10 mouse cellular contexts compared by ENCODE assay signal in genomic region chr11:76291960-76292359, GRCm38 (mm10). TPM values are rescaled to one million over a fixed set of nuclear protein-coding genes. Genes with fewer than 3 reads are reported as not detected.
A peak's percentile ranks its signal among the peaks of the same experiment; 100 is the strongest.
DNase-seq lines count a peak whose midpoint lies in the region; ATAC-seq lines count a peak whose summit lies in the region.
"Had no signal": no experiment of that assay in that cellular context is flagged by ENCODE, and none has a peak within 500 bp of the region (broad histone marks: within the 10 kb centered on the region; RNA-seq: fewer than 3 reads in every experiment).

No protein-coding gene starts in this region.

- H3K36me3 ChIP-seq in heart, embryonic 10.5 days = peaks cover 4% of the 10 kb centered on the region; the same call in 1 of the 2 replicates
- no peaks in the 10 kb centered on the region for H3K36me3 ChIP-seq in hindbrain, embryonic 15.5 days
- no peaks in the 10 kb centered on the region for H3K36me3 ChIP-seq in stomach, embryonic 14.5 days (ENCODE audit: control insufficient read depth, insufficient read depth, low read length)

- H3K27me3 ChIP-seq in heart, embryonic 10.5 days (ENCODE audit: insufficient read depth, poor library complexity, severe bottlenecking) = no peaks in the 10 kb centered on the region
- no peaks in the 10 kb centered on the region for H3K27me3 ChIP-seq in hindbrain, embryonic 15.5 days
- H3K27me3 ChIP-seq in stomach, embryonic 14.5 days (ENCODE audit: control insufficient read depth, insufficient read depth, low read length) = no peaks in the 10 kb centered on the region

- no peak for ATAC-seq in hindbrain, embryonic 15.5 days (ENCODE audit: low FRiP score, low read depth)
- ATAC-seq in stomach, embryonic 14.5 days (ENCODE audit: insufficient number of reproducible peaks, insufficient read depth, low FRiP score, low read depth) = no peak

- peak overlapping the region; percentile 77 for H3K27ac ChIP-seq in heart, embryonic 10.5 days
- peak overlapping the region; percentile 35; the same call in 1 of the 2 replicates for H3K27ac ChIP-seq in hindbrain, embryonic 15.5 days (replicated peaks)
- peak overlapping the region; percentile 74; the same call in 1 of the 2 replicates for H3K27ac ChIP-seq in stomach, embryonic 14.5 days (ENCODE audit: low read length)
- H3K27ac ChIP-seq: liver, embryonic 14.5 days had no signal

- H3K9ac ChIP-seq in hindbrain, embryonic 15.5 days = no peak overlapping the region
- no peak overlapping the region for H3K9ac ChIP-seq in stomach, embryonic 14.5 days (replicated peaks; ENCODE audit: low read depth, low read length)
- H3K9ac ChIP-seq: liver, embryonic 14.5 days had no signal

- WGBS in heart, embryonic 10.5 days = 34% methylated on average over 4 of the region's 4 CpGs
- 86% methylated on average over 4 of the region's 4 CpGs for WGBS in hindbrain, embryonic 15.5 days
- 72% methylated on average over 4 of the region's 4 CpGs for WGBS in stomach, embryonic 14.5 days

- no peak overlapping the region for H3K4me2 ChIP-seq in hindbrain, embryonic 15.5 days
- H3K4me2 ChIP-seq in stomach, embryonic 14.5 days (replicated peaks; ENCODE audit: low read depth, low read length) = no peak overlapping the region

- H3K9me3 ChIP-seq in heart, embryonic 10.5 days = no peaks in the 10 kb centered on the region
- H3K9me3 ChIP-seq in hindbrain, embryonic 15.5 days = no peaks in the 10 kb centered on the region
- H3K9me3 ChIP-seq in stomach, embryonic 14.5 days (ENCODE audit: control insufficient read depth, low read depth, low read length) = no peaks in the 10 kb centered on the region

- peaks cover 73% of the 10 kb centered on the region for H3K4me1 ChIP-seq in heart, embryonic 10.5 days
- H3K4me1 ChIP-seq in hindbrain, embryonic 15.5 days (replicated peaks) = peaks cover 80% of the 10 kb centered on the region
- H3K4me1 ChIP-seq in stomach, embryonic 14.5 days (ENCODE audit: control insufficient read depth, insufficient read depth, low read length) = peaks cover 35% of the 10 kb centered on the region; the same call in 1 of the 2 replicates

- no peak overlapping the region for H3K4me3 ChIP-seq in heart, embryonic 10.5 days
- H3K4me3 ChIP-seq in hindbrain, embryonic 15.5 days = no peak overlapping the region
- no peak overlapping the region for H3K4me3 ChIP-seq in stomach, embryonic 14.5 days (ENCODE audit: low read depth, low read length)

- intact Hi-C loops in heart, postnatal 25 days (cut with DNase I) = no loop called here

- DNase-seq in heart, embryonic 10.5 days (ENCODE audit: low spot score) = no peak
- no peak for DNase-seq in heart, postnatal 25 days (ENCODE audit: low spot score)
- DNase-seq in lung, postnatal 10 days = peak; percentile 17
- no peak for DNase-seq in lung, postnatal 14 days
- DNase-seq in urinary bladder, postnatal 36 days (ENCODE audit: low spot score in 2 of 2) = no peak
- DNase-seq in layer of hippocampus, adult 9-10 months (ENCODE audit: low spot score) = no peak
- DNase-seq: cerebellum, adult 11-12 months had no signal

RNA-seq across cellular contexts. Expression of gene Glod4, which starts 48.4 kb away (rescaled TPM):
- polyA plus RNA-seq in heart, embryonic 10.5 days (2016; fragmentation: Nextera tagmentation; extraction: Ambion mirVana) = 126 and 135 TPM in 2 replicates
- total RNA-seq in heart, postnatal 25 days (2021) = 10 to 100 TPM; 34.8 to 41.1 TPM
- polyA plus RNA-seq in hindbrain, embryonic 15.5 days (2015; fragmentation: Nextera tagmentation; extraction: Ambion mirVana) = 119 and 120 TPM in 2 replicates
- 135 and 155 TPM in 2 replicates for polyA plus RNA-seq in stomach, embryonic 14.5 days (2014; fragmentation: Nextera tagmentation; extraction: Ambion mirVana)

RNA-seq across cellular contexts. Expression of gene Mrm3, which starts 48.4 kb away (rescaled TPM):
- 27.8 and 29.1 TPM in 2 replicates for polyA plus RNA-seq in heart, embryonic 10.5 days (2016; fragmentation: Nextera tagmentation; extraction: Ambion mirVana)
- total RNA-seq in heart, postnatal 25 days (2021) = 10 to 100 TPM; 23.1 to 25.0 TPM
- 23.8 and 26.6 TPM in 2 replicates for polyA plus RNA-seq in hindbrain, embryonic 15.5 days (2015; fragmentation: Nextera tagmentation; extraction: Ambion mirVana)
- polyA plus RNA-seq in stomach, embryonic 14.5 days (2014; fragmentation: Nextera tagmentation; extraction: Ambion mirVana) = 24.4 and 26.3 TPM in 2 replicates
